Mouse (Mus musculus) neural tube, embryonic 13.5 days (tissue): ENCODE data around the gene Adgrb3. TPM values are rescaled to one million over a fixed set of nuclear protein-coding genes. Genes with fewer than 3 reads are reported as not detected.
"Not testable (repeated sequence)": the region's sequence is repeated elsewhere in the genome, so short reads cannot be mapped to it uniquely, and the experiment has no call there.

Source experiments
- ATAC-seq: fragments of 200-750 bp; cut with Nextera tagmentation; 2 replicates; pipeline ENCODE4 v1.8.0; 2017; ENCODE audit warnings: low read depth, mild to moderate bottlenecking, moderate TSS enrichment, moderate library complexity
- H3K27ac ChIP-seq: fragments of 300-500 bp; sonication (generic); replicated peaks from 2 replicates; pipeline ENCODE4 v1.5.1; 2015; ENCODE audit warnings: moderate library complexity, mild to moderate bottlenecking, inconsistent platforms
- H3K27me3 ChIP-seq: fragments of 300-500 bp; sonication (generic); 2 replicates; pipeline ENCODE4 v1.6.1; 2015; ENCODE audit warnings: mild to moderate bottlenecking, inconsistent platforms
- H3K36me3 ChIP-seq: fragments of 300-500 bp; sonication (generic); 2 replicates; pipeline ENCODE4 v1.6.1; 2015; ENCODE audit warnings: mild to moderate bottlenecking, inconsistent platforms
- H3K4me1 ChIP-seq: fragments of 300-500 bp; sonication (generic); replicated peaks from 2 replicates; pipeline ENCODE4 v1.6.1; 2015; ENCODE audit warnings: inconsistent platforms
- H3K4me2 ChIP-seq: fragments of 300-500 bp; sonication (generic); 2 replicates; pipeline ENCODE4 v1.6.1; 2015; ENCODE audit warnings: inconsistent platforms, mild to moderate bottlenecking, moderate library complexity
- H3K4me3 ChIP-seq: fragments of 300-500 bp; sonication (generic); 2 replicates; pipeline ENCODE4 v1.5.1; 2015; ENCODE audit warnings: mild to moderate bottlenecking, inconsistent platforms
- H3K9ac ChIP-seq: fragments of 300-500 bp; sonication (generic); 2 replicates; pipeline ENCODE4 v1.6.1; 2015; ENCODE audit warnings: moderate library complexity, mild to moderate bottlenecking, inconsistent platforms
- H3K9me3 ChIP-seq: fragments of 300-500 bp; sonication (generic); 2 replicates; pipeline ENCODE4 v1.6.1; 2016; ENCODE audit warnings: inconsistent platforms
- WGBS: fragments of 180-500 bp; shearing (Covaris S2); methylation state at CpG from one replicate; pipeline ENCODE4 v1.1.7; 2015; 5-methylcytosine and 5-hydroxymethylcytosine counted together
- polyA plus RNA-seq: library from polyadenylated mRNA; unstranded; fragments of >200 nt; fragmentation: Nextera tagmentation; extraction: Ambion mirVana; gene quantifications from 2 replicates; pipeline ENCODE4 v1.2.1, GENCODE M21; 2015

Gene Adgrb3
- polyA plus RNA-seq, 1 experiment from 2014 or later, result 35.3 TPM

- H3K4me1 ChIP-seq, result no peaks in the 10 kb centered on the region
- no peak overlapping the region for H3K4me2 ChIP-seq
- WGBS, result 82% methylated on average over 1 of the region's 1 CpGs
- no peak overlapping the region for H3K9ac ChIP-seq
- no peak for ATAC-seq
- H3K36me3 ChIP-seq, result no peaks in the 10 kb centered on the region
- H3K9me3 ChIP-seq, result no peaks in the 10 kb centered on the region
- H3K27ac ChIP-seq, result no peak overlapping the region
- no peak overlapping the region for H3K4me3 ChIP-seq
- no peaks in the 10 kb centered on the region for H3K27me3 ChIP-seq
These were observed 338.0 kb downstream of the Adgrb3 start for GRCm38 (mm10) chr1:25491503-25491902.

GRCm38 (mm10) chr1:25490174-25490573 lies 339.3 kb downstream of the Adgrb3 start:
- Histone ChIP-seq H3K4me1 (no peaks in the 10 kb centered on the region), H3K27me3 (no peaks in the 10 kb centered on the region), H3K36me3 (no peaks in the 10 kb centered on the region), H3K9ac (no peak overlapping the region), H3K4me2 (no peak overlapping the region), H3K27ac (no peak overlapping the region), H3K9me3 (no peaks in the 10 kb centered on the region), H3K4me3 (no peak overlapping the region)
- ATAC-seq, result no peak
- 83% methylated on average over 2 of the region's 2 CpGs for WGBS

GRCm38 (mm10) chr1:25475699-25476098 lies 353.8 kb downstream of the Adgrb3 start:
- no peak for ATAC-seq

GRCm38 (mm10) chr1:25474469-25474868 lies 355.0 kb downstream of the Adgrb3 start:
- H3K4me1 ChIP-seq, result no peaks in the 10 kb centered on the region
- H3K27me3 ChIP-seq, result no peaks in the 10 kb centered on the region
- no peaks in the 10 kb centered on the region for H3K36me3 ChIP-seq
- H3K9ac ChIP-seq, result no peak overlapping the region
- 0 out of 2 replicates have a peak, but pooled peaks have one; percentile 23 for ATAC-seq
- H3K4me3 ChIP-seq, result no peak overlapping the region
- H3K27ac ChIP-seq, result no peak overlapping the region
- H3K4me2 ChIP-seq, result no peak overlapping the region
- 67% methylated on average over 11 of the region's 11 CpGs for WGBS
- no peaks in the 10 kb centered on the region for H3K9me3 ChIP-seq

More at GRCm38 (mm10) chr1:25475699-25476098, 353.8 kb downstream of the Adgrb3 start:
- no peaks in the 10 kb centered on the region for H3K9me3 ChIP-seq
- no peak overlapping the region for H3K9ac ChIP-seq
- H3K27ac ChIP-seq, result no peak overlapping the region
- H3K4me1 ChIP-seq, result no peaks in the 10 kb centered on the region
- 78% methylated on average over 3 of the region's 3 CpGs for WGBS
- H3K4me2 ChIP-seq, result no peak overlapping the region
- H3K27me3 ChIP-seq, result no peaks in the 10 kb centered on the region
- H3K36me3 ChIP-seq, result no peaks in the 10 kb centered on the region
- H3K4me3 ChIP-seq, result no peak overlapping the region

GRCm38 (mm10) chr1:25471612-25472011 lies 357.9 kb downstream of the Adgrb3 start:
- H3K9me3 ChIP-seq, H3K4me3 ChIP-seq, H3K27me3 ChIP-seq, H3K9ac ChIP-seq, H3K4me1 ChIP-seq, ATAC-seq, H3K27ac ChIP-seq, H3K4me2 ChIP-seq, H3K36me3 ChIP-seq: not testable (repeated sequence)
- 55% methylated on average over 2 of the region's 2 CpGs for WGBS

GRCm38 (mm10) chr1:25462612-25463011 lies 366.9 kb downstream of the Adgrb3 start:
- WGBS, result 56% methylated on average over 1 of the region's 1 CpGs
- H3K27ac ChIP-seq, result no peak overlapping the region
- no peaks in the 10 kb centered on the region for H3K9me3 ChIP-seq
- H3K4me2 ChIP-seq, result no peak overlapping the region
- no peak overlapping the region for H3K4me3 ChIP-seq
- no peaks in the 10 kb centered on the region for H3K27me3 ChIP-seq
- no peaks in the 10 kb centered on the region; the same call in 1 of the 2 replicates for H3K36me3 ChIP-seq
- H3K4me1 ChIP-seq, result no peaks in the 10 kb centered on the region
- no peak overlapping the region for H3K9ac ChIP-seq
- ATAC-seq, result no peak

GRCm38 (mm10) chr1:25435506-25435905 lies 394.0 kb downstream of the Adgrb3 start:
- H3K4me1 ChIP-seq, result no peaks in the 10 kb centered on the region; the same call in 1 of the 2 replicates
- WGBS, result 68% methylated on average over 2 of the region's 2 CpGs
- H3K9ac ChIP-seq, result no peak overlapping the region
- H3K27me3 ChIP-seq, result no peaks in the 10 kb centered on the region
- no peaks in the 10 kb centered on the region for H3K9me3 ChIP-seq
- no peaks in the 10 kb centered on the region for H3K36me3 ChIP-seq
- H3K4me2 ChIP-seq, result no peak overlapping the region
- no peak overlapping the region for H3K27ac ChIP-seq
- ATAC-seq, result no peak
- no peak overlapping the region for H3K4me3 ChIP-seq

- peak; percentile 85 for ATAC-seq
- peak overlapping the region; percentile 28 for H3K4me2 ChIP-seq
- no peak overlapping the region for H3K9ac ChIP-seq
- no peaks in the 10 kb centered on the region; the same call in 1 of the 2 replicates for H3K4me1 ChIP-seq
- H3K27ac ChIP-seq, result peak overlapping the region; percentile 52; the same call in 1 of the 2 replicates
- no peaks in the 10 kb centered on the region for H3K36me3 ChIP-seq
- no peaks in the 10 kb centered on the region for H3K9me3 ChIP-seq
- WGBS, result 54% methylated on average over 16 of the region's 16 CpGs
- H3K27me3 ChIP-seq, result no peaks in the 10 kb centered on the region
- H3K4me3 ChIP-seq, result no peak overlapping the region
These were observed 399.2 kb downstream of the Adgrb3 start for GRCm38 (mm10) chr1:25430219-25430862.

- Histone ChIP-seq H3K27ac (no peak overlapping the region), H3K4me1 (no peaks in the 10 kb centered on the region), H3K27me3 (no peaks in the 10 kb centered on the region), H3K4me3 (no peak overlapping the region), H3K4me2 (no peak overlapping the region), H3K9me3 (no peaks in the 10 kb centered on the region), H3K36me3 (0 out of 2 replicates have a peak, but pooled peaks cover 3% of the 10 kb centered on the region), H3K9ac (no peak overlapping the region)
- 80% methylated on average over 2 of the region's 2 CpGs for WGBS
- ATAC-seq, result no peak
These were observed 408.8 kb downstream of the Adgrb3 start for GRCm38 (mm10) chr1:25420701-25421100.

- H3K9ac ChIP-seq, result no peak overlapping the region
- 0 out of 2 replicates have a peak, but pooled peaks cover 3% of the 10 kb centered on the region for H3K36me3 ChIP-seq
- no peak overlapping the region for H3K27ac ChIP-seq
- H3K4me2 ChIP-seq, result no peak overlapping the region
- no peak for ATAC-seq
- no peaks in the 10 kb centered on the region for H3K27me3 ChIP-seq
- no peaks in the 10 kb centered on the region for H3K9me3 ChIP-seq
- H3K4me1 ChIP-seq, result no peaks in the 10 kb centered on the region
- H3K4me3 ChIP-seq, result no peak overlapping the region
These were observed 410.1 kb downstream of the Adgrb3 start for GRCm38 (mm10) chr1:25419378-25419777.

- Histone ChIP-seq H3K4me1 (no peaks in the 10 kb centered on the region), H3K27me3 (no peaks in the 10 kb centered on the region), H3K9ac (no peak overlapping the region), H3K27ac (no peak overlapping the region), H3K36me3 (0 out of 2 replicates have a peak, but pooled peaks cover 3% of the 10 kb centered on the region), H3K9me3 (no peaks in the 10 kb centered on the region), H3K4me3 (no peak overlapping the region), H3K4me2 (no peak overlapping the region)
- peak; percentile 23; the same call in 1 of the 2 replicates for ATAC-seq
- WGBS, result 41% methylated on average over 2 of the region's 2 CpGs
These were observed 414.4 kb downstream of the Adgrb3 start for GRCm38 (mm10) chr1:25415084-25415483.

GRCm38 (mm10) chr1:25364186-25364585 lies 465.3 kb downstream of the Adgrb3 start:
- Histone ChIP-seq H3K4me1 (no peaks in the 10 kb centered on the region), H3K27ac (no peak overlapping the region), H3K9me3 (no peaks in the 10 kb centered on the region), H3K36me3 (no peaks in the 10 kb centered on the region), H3K9ac (no peak overlapping the region), H3K27me3 (no peaks in the 10 kb centered on the region), H3K4me3 (no peak overlapping the region), H3K4me2 (no peak overlapping the region)
- WGBS, result 96% methylated on average over 2 of the region's 2 CpGs
- no peak for ATAC-seq

- Histone ChIP-seq H3K4me1 (no peaks in the 10 kb centered on the region), H3K27me3 (no peaks in the 10 kb centered on the region), H3K27ac (no peak overlapping the region), H3K9me3 (no peaks in the 10 kb centered on the region), H3K4me2 (no peak overlapping the region), H3K4me3 (no peak overlapping the region), H3K36me3 (no peaks in the 10 kb centered on the region), H3K9ac (no peak overlapping the region)
- ATAC-seq, result no peak
- 93% methylated on average over 4 of the region's 4 CpGs for WGBS
These were observed 471.0 kb downstream of the Adgrb3 start for GRCm38 (mm10) chr1:25358554-25358953.
